In the genomic region with DNA sequence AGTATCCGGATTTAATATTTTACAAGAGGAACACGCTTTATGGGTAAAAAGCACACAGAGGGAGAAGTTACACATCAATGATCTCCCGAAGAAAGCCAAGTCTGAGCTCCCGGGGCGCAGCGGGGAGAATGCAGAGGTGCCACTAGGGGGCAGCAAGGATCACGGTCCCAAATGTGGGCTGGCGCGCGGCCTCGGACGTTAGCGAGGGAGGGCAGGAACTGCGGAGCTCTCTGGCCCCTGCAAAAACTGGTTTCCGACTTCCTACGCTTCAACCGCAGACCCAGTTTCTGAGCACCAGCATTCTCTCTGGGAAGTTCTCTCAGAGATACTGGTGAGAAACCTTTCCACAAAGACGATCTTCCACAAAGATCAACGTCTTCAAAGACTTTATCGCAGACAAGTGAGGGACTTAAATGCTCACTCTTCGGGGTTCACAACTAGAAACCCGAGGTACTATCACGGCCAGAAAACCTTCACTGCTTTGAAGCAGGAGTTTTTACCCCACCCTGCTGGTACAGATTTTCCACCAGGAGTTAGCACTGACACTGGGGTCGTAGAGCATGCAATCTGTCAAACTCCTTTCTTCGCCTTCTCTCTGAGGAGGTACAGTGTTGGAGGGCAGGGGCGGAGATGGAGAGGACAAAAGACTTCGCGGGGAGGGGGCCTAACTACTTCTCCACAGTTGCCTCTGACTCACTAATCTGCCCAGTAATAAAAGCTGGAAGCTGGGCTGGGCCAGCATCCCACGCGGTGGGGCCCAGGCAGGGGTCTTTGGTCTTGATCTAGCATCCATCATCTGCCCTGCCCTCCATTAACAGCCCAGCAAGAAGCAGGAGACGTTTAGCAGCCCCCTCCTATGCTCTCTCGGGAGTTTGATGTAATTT, we compare ENCODE assay signal across 8 mouse cellular contexts. TPM values are rescaled to one million over a fixed set of nuclear protein-coding genes. Genes with fewer than 3 reads are reported as not detected.
DNase-seq lines count a peak whose midpoint lies in the region; ATAC-seq and TF ChIP-seq lines count a peak whose summit lies in the region.

No protein-coding gene starts in this region.

- H3K4me2 ChIP-seq in hindbrain, embryonic 15.5 days, result peak overlapping the region; percentile 41

- no peak; the same call in 1 of the 2 replicates for TF ChIP-seq CTCF in gastrocnemius, adult 2 months (IDR thresholded peaks at IDR 0.05)

- WGBS in hindbrain, embryonic 15.5 days, result under 1% methylated on average over 32 of the region's 32 CpGs

- intact Hi-C loops in gastrocnemius, adult 2 months (cut with DNase I), result loop anchor here (1.0 kb wide), 1 partner anchor 30 kb away; no protein-coding TSS in a partner anchor
- intact Hi-C loops in left cerebral cortex, postnatal 25 days (cut with DNase I), result loop anchor here (2.0 to 5.0 kb wide), 2 partner anchors 47 to 182 kb away; partner anchors contain the start of gene Inafm2

- H3K9ac ChIP-seq in hindbrain, embryonic 15.5 days, result no peak overlapping the region

- H3K9me3 ChIP-seq in hindbrain, embryonic 15.5 days, result no peaks in the 10 kb centered on the region

- ATAC-seq in activated CD4-positive, CD25-positive, alpha-beta regulatory T cell, adult 4 months, result peak; percentile 58
- peak; percentile 15; the same call in 1 of the 2 replicates for ATAC-seq in hindbrain, embryonic 15.5 days (ENCODE audit: low FRiP score, low read depth)
- peak; percentile 58; the same call in 1 of the 2 replicates for ATAC-seq in megakaryocyte-erythroid progenitor cell, adult 5-6 weeks (replicated peaks; ENCODE audit: low FRiP score, low TSS enrichment, poor library complexity, severe bottlenecking)

- DNase-seq in cerebellum, postnatal 25 days, result peak; percentile 77 to 88
- DNase-seq in gastrocnemius, adult 2 months, result peak; percentile 90
- peak; percentile 72 to 74 for DNase-seq in left cerebral cortex, postnatal 25 days (ENCODE audit: low spot score in 2 of 2)
- peak; percentile 70 to 84 for DNase-seq in right cerebral cortex, postnatal 10 days (ENCODE audit: low spot score in 2 of 2)
- DNase-seq in urinary bladder, postnatal 14 days (ENCODE audit: low spot score), result peak; percentile 89

- H3K27me3 ChIP-seq in hindbrain, embryonic 15.5 days, result peaks cover 84% of the 10 kb centered on the region

- peaks cover 3% of the 10 kb centered on the region; the same call in 1 of the 2 replicates for H3K36me3 ChIP-seq in hindbrain, embryonic 15.5 days

- H3K4me1 ChIP-seq in hindbrain, embryonic 15.5 days (replicated peaks), result peaks cover 47% of the 10 kb centered on the region

- peak overlapping the region; percentile 28; the same call in 1 of the 2 replicates for H3K27ac ChIP-seq in gastrocnemius, adult 2 months
- no peak overlapping the region for H3K27ac ChIP-seq in hindbrain, embryonic 15.5 days (replicated peaks)

- H3K4me3 ChIP-seq in gastrocnemius, adult 2 months, result peak overlapping the region; percentile 65
- H3K4me3 ChIP-seq in hindbrain, embryonic 15.5 days, result peak overlapping the region; percentile 4; the same call in 1 of the 2 replicates

RNA-seq across cellular contexts. Expression of gene Ankrd63, which starts 3.3 kb away (rescaled TPM):
- not detected for polyA plus RNA-seq in activated CD4-positive, CD25-positive, alpha-beta regulatory T cell, adult 4 months (2017; shearing (Covaris generic))
- under 1 TPM in 1 of 2 experiments, not detected in 1; 0.06 TPM for total RNA-seq in gastrocnemius, adult 2 months (2021)
- 0.05 TPM in 1 of 2 replicates, not detected in the other for polyA plus RNA-seq in hindbrain, embryonic 15.5 days (2015; fragmentation: Nextera tagmentation; extraction: Ambion mirVana)
- total RNA-seq in left cerebral cortex, postnatal 25 days (2021), result 10 to 100 TPM; 22.4 to 34.4 TPM
- total RNA-seq in megakaryocyte-erythroid progenitor cell, adult 5-6 weeks (2014; fragmentation: Nextera tagmentation), result not detected in 2 replicates
- total RNA-seq in megakaryocyte-erythroid progenitor cell, adult 5-6 weeks (2017), result 0.15 and 0.19 TPM in 2 replicates

RNA-seq across cellular contexts. Expression of gene Plcb2, which starts 27.8 kb away (rescaled TPM):
- 10 to 100 TPM; 17.4 to 20.2 TPM for polyA plus RNA-seq in activated CD4-positive, CD25-positive, alpha-beta regulatory T cell, adult 4 months (2017; shearing (Covaris generic))
- under 1 TPM; 0.11 to 0.43 TPM for total RNA-seq in gastrocnemius, adult 2 months (2021)
- 0.80 and 0.96 TPM in 2 replicates for polyA plus RNA-seq in hindbrain, embryonic 15.5 days (2015; fragmentation: Nextera tagmentation; extraction: Ambion mirVana)
- total RNA-seq in left cerebral cortex, postnatal 25 days (2021), result 1 to 10 TPM; 2.1 to 2.6 TPM
- 12.9 and 24.3 TPM in 2 replicates for total RNA-seq in megakaryocyte-erythroid progenitor cell, adult 5-6 weeks (2014; fragmentation: Nextera tagmentation)
- total RNA-seq in megakaryocyte-erythroid progenitor cell, adult 5-6 weeks (2017), result 6.2 and 16.3 TPM in 2 replicates

RNA-seq across cellular contexts. Expression of gene Pak6, which starts 37.3 kb away (rescaled TPM):
- not detected for polyA plus RNA-seq in activated CD4-positive, CD25-positive, alpha-beta regulatory T cell, adult 4 months (2017; shearing (Covaris generic))
- total RNA-seq in gastrocnemius, adult 2 months (2021), result not detected
- polyA plus RNA-seq in hindbrain, embryonic 15.5 days (2015; fragmentation: Nextera tagmentation; extraction: Ambion mirVana), result 46.9 and 48.6 TPM in 2 replicates
- 100 to 1,000 TPM in 1 of 2 experiments, 10 to 100 TPM in 1; 92.1 to 103 TPM for total RNA-seq in left cerebral cortex, postnatal 25 days (2021)
- 0.55 and 0.77 TPM in 2 replicates for total RNA-seq in megakaryocyte-erythroid progenitor cell, adult 5-6 weeks (2014; fragmentation: Nextera tagmentation)
- 1.0 and 1.4 TPM in 2 replicates for total RNA-seq in megakaryocyte-erythroid progenitor cell, adult 5-6 weeks (2017)

RNA-seq across cellular contexts. Expression of gene Inafm2, which starts 45.1 kb away (rescaled TPM):
- polyA plus RNA-seq in activated CD4-positive, CD25-positive, alpha-beta regulatory T cell, adult 4 months (2017; shearing (Covaris generic)), result 10 to 100 TPM; 19.8 to 27.2 TPM
- 1 to 10 TPM; 5.2 to 5.8 TPM for total RNA-seq in gastrocnemius, adult 2 months (2021)
- polyA plus RNA-seq in hindbrain, embryonic 15.5 days (2015; fragmentation: Nextera tagmentation; extraction: Ambion mirVana), result 18.9 and 20.6 TPM in 2 replicates
- total RNA-seq in left cerebral cortex, postnatal 25 days (2021), result 10 to 100 TPM; 38.3 to 39.7 TPM
- 14.5 and 20.5 TPM in 2 replicates for total RNA-seq in megakaryocyte-erythroid progenitor cell, adult 5-6 weeks (2014; fragmentation: Nextera tagmentation)
- total RNA-seq in megakaryocyte-erythroid progenitor cell, adult 5-6 weeks (2017), result 10.1 and 13.9 TPM in 2 replicates

Comparison
In these comparisons a context has a peak if more than half of its experiments do, and no peak if none do; other contexts are left out.
1. RNA of gene Ankrd63, which starts 3.3 kb away (total RNA-seq): 22.4 to 34.4 TPM in left cerebral cortex, postnatal 25 days; 0.15 to 0.19 TPM in megakaryocyte-erythroid progenitor cell, adult 5-6 weeks and 0.06 TPM in gastrocnemius, adult 2 months; every median in the first group is over 10 times any median in the second.
2. RNA of gene Pak6, which starts 37.3 kb away (total RNA-seq): 92.1 to 103 TPM in left cerebral cortex, postnatal 25 days; 0.55 to 1.4 TPM in megakaryocyte-erythroid progenitor cell, adult 5-6 weeks and not detected in gastrocnemius, adult 2 months; every median in the first group is over 10 times any median in the second.
3. Peak in every context shown above with its lines, with median percentiles within 50 percentile points of each other: ATAC-seq and DNase-seq.